Mouse (Mus musculus) layer of hippocampus, adult 18-20 months (tissue): ENCODE results near the gene Olfr204. TPM values are rescaled to one million over a fixed set of nuclear protein-coding genes. Genes with fewer than 3 reads are reported as not detected.
"Not testable (repeated sequence)": the region's sequence is repeated elsewhere in the genome, so short reads cannot be mapped to it uniquely, and the experiment has no call there.

Experiments
- DNase-seq, 2 experiments: peaks; one replicate each; pipeline ENCODE4 v3.0.0; 2022; ENCODE audit warnings: low spot score in 2 of 2
- long read RNA-seq: library from polyadenylated mRNA; stranded (forward); transcript quantifications from one replicate; pipeline ENCODE4 v2.0.0, GENCODE M21; 2021
- total RNA-seq, 2 experiments: library from RNA; stranded (reverse); gene quantifications; 2 replicates each; pipeline ENCODE4 v1.2.3; 2021

The Olfr204 gene
- not detected for total RNA-seq
- long read RNA-seq, result 0 reads

DNA sequence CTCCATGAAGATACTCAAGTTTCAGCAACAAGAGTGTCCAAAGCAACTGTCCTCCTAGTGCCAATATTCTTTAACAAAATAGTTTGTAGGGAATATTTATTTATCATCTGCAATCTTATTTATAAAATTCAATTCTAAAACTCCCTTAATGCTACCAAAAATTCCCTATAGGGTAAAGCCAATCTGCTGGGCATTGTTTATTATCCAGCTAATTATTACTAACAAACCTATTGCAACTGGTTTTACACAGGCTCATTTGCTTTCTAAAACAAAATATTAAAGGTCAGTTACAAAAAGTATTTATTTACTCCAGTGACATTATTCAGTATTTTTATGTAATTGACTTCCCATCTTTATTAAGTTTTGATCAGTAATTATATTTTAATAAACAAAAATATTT, at the start of gene Olfr204:
Gene Olfr204, minus strand, starts transcription at position 101 of the 400 bp plus-strand sequence.
- no peak for DNase-seq

- DNase-seq, result no peak
Observed at GRCm38 (mm10) chr16:59363893-59364292, 45.8 kb upstream of the Olfr204 start, which contains the start of gene Olfr209. Gene Olfr209 (minus strand): TSS chr16:59363993.

DNA sequence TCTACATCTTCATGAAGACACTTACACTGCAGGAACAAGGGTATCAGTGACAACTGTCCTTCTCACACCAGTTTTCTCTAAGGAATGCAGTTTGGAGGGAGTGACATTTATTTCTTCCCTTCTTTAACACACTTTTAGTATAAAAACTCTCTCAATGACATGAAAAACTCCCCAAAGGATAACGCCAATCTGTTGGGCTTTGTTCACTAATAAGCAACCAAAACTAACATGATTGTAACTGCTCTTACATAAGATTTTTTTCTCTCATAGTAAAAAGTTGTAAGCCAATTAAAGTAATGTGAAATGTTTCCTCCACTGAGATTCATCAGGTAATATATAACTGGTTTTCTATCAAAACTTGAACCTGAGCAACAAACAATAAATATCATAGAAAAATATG, 31.1 kb upstream of the Olfr204 start, which contains the start of gene Olfr206:
Gene Olfr206, minus strand, starts transcription at position 101 of the 400 bp plus-strand sequence.
- DNase-seq, result no peak

GRCm38 (mm10) chr16:59331038-59331437, 13.0 kb upstream of the Olfr204 start, which contains the start of gene Olfr205:
Gene Olfr205 (minus strand): TSS chr16:59331138.
- no peak for DNase-seq

DNA sequence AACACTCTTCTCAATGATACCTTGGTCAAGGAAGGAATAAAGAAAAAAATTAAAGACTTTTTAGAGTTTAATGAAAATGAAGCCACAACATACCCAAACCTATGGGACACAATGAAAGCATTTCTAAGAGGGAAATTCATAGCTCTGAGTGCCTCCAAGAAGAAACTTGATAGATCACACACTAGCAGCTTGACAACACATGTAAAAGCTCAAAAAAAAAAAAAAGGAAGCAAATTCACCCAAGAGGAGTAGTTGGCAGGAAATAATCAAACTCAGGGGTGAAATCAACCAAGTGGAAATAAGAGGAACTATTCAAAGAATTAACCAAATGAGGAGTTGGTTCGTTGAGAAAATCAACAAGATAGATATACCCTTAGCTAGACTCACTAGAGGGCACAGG, 5.2 kb upstream of the Olfr204 start:
- DNase-seq, result not testable (repeated sequence)

DNA sequence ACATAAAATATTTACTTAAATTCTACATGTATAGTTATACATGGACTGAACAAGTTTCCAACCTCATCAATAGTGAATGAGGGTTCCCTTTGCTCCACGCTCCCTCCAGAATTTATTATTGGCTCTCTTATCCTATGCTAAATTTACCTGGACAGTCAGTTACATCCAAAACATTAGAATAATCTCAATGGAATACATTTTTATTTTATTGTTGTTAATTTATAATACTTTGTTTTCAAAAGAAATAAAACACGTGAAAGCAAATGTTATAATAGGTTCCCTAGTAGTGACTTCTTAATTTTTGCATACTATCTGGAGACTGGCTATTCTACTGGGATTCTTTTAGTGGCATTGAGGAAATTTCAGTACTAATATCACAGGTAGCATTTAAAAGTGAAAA, 19.5 kb downstream of the Olfr204 start, which contains the start of gene Olfr203:
Gene Olfr203, plus strand, starts transcription at position 301 of the 400 bp plus-strand sequence.
- DNase-seq, result no peak

- DNase-seq, result not testable (repeated sequence)
Observed at GRCm38 (mm10) chr16:59287576-59287975, 30.5 kb downstream of the Olfr204 start.

DNA sequence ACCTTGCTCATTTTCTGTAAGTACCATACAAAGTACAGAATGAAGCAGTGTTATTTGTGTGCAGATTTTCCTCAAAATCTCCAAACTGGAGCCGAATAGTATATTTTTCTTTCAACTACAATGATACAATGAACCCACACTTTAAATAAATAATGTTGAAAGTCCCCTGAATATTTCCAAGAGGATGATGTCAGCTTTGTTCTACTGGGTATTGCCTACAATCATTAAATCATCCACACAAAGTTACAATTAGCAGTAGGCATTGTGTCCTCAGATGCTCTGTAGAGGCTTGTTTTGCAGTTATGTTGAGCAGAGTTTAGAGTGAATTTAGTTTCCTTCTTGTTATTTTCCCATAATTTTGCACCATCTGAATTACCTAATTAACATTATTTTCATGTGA, 31.4 kb downstream of the Olfr204 start, which contains the start of gene Olfr202:
Gene Olfr202, minus strand, starts transcription at position 101 of the 400 bp plus-strand sequence.
- no peak for DNase-seq

- no peak for DNase-seq
Observed at GRCm38 (mm10) chr16:59283476-59283875, 34.6 kb downstream of the Olfr204 start.

DNA sequence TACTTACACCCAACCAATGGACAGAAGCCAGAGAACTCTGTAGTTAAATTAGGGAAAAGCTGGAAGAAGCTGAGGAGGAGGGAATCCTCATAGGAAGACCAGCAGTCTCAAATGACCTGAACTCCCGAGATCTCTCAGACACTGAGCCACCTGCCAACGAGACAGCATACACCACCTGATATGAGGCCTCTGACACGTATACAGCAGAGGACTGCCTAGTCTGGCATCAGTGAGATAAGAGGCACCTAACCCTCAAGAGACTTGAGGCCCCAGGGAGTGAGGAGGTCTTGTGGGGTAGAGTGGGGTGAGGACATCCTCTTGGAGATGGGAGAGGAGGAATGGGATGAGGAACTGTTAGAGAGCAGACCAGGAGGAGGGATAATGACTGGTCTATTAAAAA, 37.5 kb downstream of the Olfr204 start:
- no peak for DNase-seq

DNA sequence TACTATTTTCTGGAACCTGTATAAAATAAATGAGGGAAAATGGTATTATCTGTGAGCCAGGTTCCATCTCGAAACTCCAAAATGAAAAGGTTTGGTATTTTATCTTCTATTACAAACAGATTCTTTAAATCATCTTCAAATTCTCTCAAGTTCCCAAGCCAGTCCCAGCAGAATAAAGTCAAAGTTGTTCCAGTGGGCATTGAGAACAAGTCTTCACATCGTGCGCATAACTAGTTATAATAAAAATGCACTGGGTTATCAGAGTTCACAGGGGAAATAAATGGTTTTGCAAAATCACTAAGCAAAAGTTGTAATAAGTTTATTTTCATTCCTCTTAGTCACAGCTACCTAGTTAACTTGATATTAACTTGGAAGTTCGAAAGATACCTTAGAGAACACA, 45.5 kb downstream of the Olfr204 start, which contains the start of gene Olfr201:
Gene Olfr201, minus strand, starts transcription at position 101 of the 400 bp plus-strand sequence.
- DNase-seq, result not testable (repeated sequence)

- DNase-seq, result not testable (repeated sequence)
Observed at GRCm38 (mm10) chr16:59269097-59269496, 49.0 kb downstream of the Olfr204 start.

Other genes with a start within 250 kb of the Olfr204 start
- gene Olfr190, start 240.2 kb downstream of the Olfr204 start, total RNA-seq, result not detected
- not detected for gene Olfr191, start 228.4 kb downstream of the Olfr204 start, total RNA-seq
- not detected for gene Olfr193, start 206.4 kb downstream of the Olfr204 start, total RNA-seq
- not detected for gene Olfr194, start 197.2 kb downstream of the Olfr204 start, total RNA-seq
- not detected for gene Olfr195, start 171.2 kb downstream of the Olfr204 start, total RNA-seq
- not detected for gene Olfr196, start 147.8 kb downstream of the Olfr204 start, total RNA-seq
- gene Olfr198, start 114.7 kb downstream of the Olfr204 start, total RNA-seq, result not detected
- gene Olfr199, start 98.5 kb downstream of the Olfr204 start, total RNA-seq, result not detected
- not detected for gene Olfr201, start 45.6 kb downstream of the Olfr204 start, total RNA-seq
- gene Olfr202, start 31.5 kb downstream of the Olfr204 start, total RNA-seq, result not detected
- not detected for gene Olfr203, start 19.4 kb downstream of the Olfr204 start, total RNA-seq
- gene Olfr205, start 12.9 kb upstream of the Olfr204 start, total RNA-seq, result not detected
- not detected for gene Olfr206, start 31.0 kb upstream of the Olfr204 start, total RNA-seq
- not detected for gene Olfr209, start 45.7 kb upstream of the Olfr204 start, total RNA-seq
- gene Gabrr3, start 89.1 kb upstream of the Olfr204 start, total RNA-seq, result under 1 TPM in 1 of 2 experiments, not detected in 1; 0.15 TPM
- 10 to 100 TPM; 14.2 to 14.3 TPM for gene Riox2, start 153.5 kb upstream of the Olfr204 start, total RNA-seq